Mouse (Mus musculus) liver, adult 2 months (tissue): ENCODE data around the gene Kcnc1.

Experiments
- CTCF ChIP-seq: fragments of 200-500 bp; IDR thresholded peaks from 2 replicates; pipeline ENCODE4 v1.5.1; 2011; ENCODE audit warnings: low read depth, low read length, control low read depth
- POLR2A ChIP-seq: fragments of 200-500 bp; IDR thresholded peaks from 2 replicates; pipeline ENCODE4 v1.6.1; 2011; ENCODE audit warnings: low read length, control low read depth; ENCODE audit not compliant: insufficient read depth; ENCODE audit errors: extremely low read depth

DNA sequence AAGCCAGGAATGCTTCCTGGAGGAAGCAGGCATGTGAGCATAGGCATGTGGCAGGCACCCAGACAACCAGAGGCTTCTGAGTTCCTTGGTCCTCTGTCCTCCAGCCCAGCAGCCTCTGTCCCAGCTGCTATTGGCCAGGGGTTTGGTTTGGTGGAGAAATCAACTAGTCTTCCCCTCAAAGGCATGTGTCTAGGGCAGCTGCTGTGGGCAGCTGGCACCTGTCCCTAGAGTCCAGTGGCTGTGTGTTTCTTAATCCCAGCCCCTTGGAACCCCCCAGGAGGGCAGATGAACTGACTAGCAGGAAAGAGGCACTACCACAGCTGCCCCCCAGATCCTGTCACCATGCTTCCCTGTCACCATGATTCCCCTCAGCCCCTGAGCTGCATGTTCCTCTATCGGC lies 30.5 kb upstream of the Kcnc1 start:
- TF ChIP-seq CTCF (no peak), POLR2A (no peak)
